Mouse (Mus musculus) left cerebral cortex, adult 2 months (tissue): ENCODE data around the gene Reps2. TPM values are rescaled to one million over a fixed set of nuclear protein-coding genes. Genes with fewer than 3 reads are reported as not detected.

Experiments
- DNase-seq, 2 experiments: peaks; one replicate each; pipeline ENCODE4 v3.0.0; 2021 to 2022; ENCODE audit warnings: low spot score in 2 of 2, mixed read lengths in 1 of 2; ENCODE audit errors: extremely low spot score in 1 of 2
- H3K27ac ChIP-seq: fragments of 200-600 bp; 2 replicates; pipeline ENCODE4 v1.8.1; 2022
- H3K4me3 ChIP-seq: fragments of 200-600 bp; 2 replicates; pipeline ENCODE4 v1.8.1; 2022
- CTCF ChIP-seq: fragments of 200-600 bp; IDR thresholded peaks from 2 replicates; pipeline ENCODE4 v1.8.1; 2022; ENCODE audit warnings: antibody characterized with exemption, mild to moderate bottlenecking, moderate library complexity
- intact Hi-C: fragments of 180-260 bp; cut with DNase I; formaldehyde crosslinking; loops from one replicate; pipeline ENCODE4 v1.15.1; 2025
- total RNA-seq, 2 experiments: library from RNA; stranded (reverse); gene quantifications; 2 replicates each; pipeline ENCODE4 v1.2.3; 2021

Gene Reps2
- total RNA-seq, 2 experiments from 2014 or later, result 147 to 153 TPM

DNA sequence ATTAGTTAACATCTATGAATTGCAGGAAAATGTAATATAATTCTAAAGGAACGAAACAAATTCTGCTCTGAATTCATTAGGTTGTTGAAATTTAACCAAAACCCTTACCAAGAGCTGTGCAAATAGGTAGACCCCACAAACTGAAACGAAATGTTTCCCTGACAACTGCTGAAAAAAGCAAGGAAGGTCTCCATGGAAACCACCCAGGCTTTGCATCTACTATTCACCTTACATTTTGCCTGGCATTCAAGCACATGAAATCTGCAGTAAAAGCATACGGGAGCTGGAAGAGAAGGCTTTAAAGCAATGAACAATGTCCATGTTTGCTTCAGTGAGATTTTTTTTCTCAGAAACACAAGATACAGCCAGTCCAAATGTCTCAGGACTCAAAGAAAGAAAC is 59.1 kb downstream of the Reps2 start:
- no peak for DNase-seq
- no peak for TF ChIP-seq CTCF
- no peak overlapping the region for H3K4me3 ChIP-seq
- peak overlapping the region; percentile 61; the same call in 1 of the 2 replicates for H3K27ac ChIP-seq
- intact Hi-C loops, result no loop called here

DNA sequence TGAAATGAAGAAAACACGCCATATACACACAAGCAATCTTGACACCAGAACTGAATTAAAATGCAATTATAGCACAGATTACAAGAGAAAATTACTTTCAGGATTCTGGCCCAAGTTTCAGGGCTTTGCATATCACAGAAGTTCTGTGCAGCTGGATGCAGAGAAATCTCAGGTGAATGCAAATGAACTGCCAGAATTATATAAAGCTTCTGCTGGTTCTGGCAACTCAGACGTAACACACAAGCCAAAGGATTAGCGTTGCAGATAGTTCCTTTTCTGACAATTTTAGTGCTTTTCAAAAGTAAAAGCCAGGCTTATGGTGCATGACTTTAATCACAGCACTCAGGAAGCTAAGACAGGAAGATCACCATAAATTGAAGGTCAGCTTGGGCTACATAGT is 62.9 kb downstream of the Reps2 start:
- intact Hi-C loops, result no loop called here
- H3K27ac ChIP-seq, result no peak overlapping the region
- no peak for TF ChIP-seq CTCF
- DNase-seq, result no peak
- H3K4me3 ChIP-seq, result no peak overlapping the region

DNA sequence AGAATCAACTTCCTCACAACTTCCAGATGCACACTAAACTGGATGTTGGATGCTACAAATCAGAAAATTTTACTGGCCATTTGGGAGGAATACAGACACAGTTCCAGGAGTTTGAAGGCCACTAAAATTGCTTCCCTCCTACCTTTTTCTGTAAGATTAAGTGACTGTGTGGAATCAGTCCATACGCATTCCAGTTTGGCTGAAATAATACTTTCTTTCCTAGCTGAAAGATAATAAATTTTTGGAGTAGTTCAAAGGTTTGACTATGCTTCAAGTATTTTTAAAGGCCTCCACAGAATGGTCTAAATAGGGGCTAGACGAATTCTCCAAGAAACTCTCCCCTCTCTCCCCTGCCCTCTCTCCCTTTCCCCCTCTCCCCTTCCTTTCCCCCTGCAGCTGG is 75.0 kb downstream of the Reps2 start:
- DNase-seq, result no peak
- no peak for TF ChIP-seq CTCF

DNA sequence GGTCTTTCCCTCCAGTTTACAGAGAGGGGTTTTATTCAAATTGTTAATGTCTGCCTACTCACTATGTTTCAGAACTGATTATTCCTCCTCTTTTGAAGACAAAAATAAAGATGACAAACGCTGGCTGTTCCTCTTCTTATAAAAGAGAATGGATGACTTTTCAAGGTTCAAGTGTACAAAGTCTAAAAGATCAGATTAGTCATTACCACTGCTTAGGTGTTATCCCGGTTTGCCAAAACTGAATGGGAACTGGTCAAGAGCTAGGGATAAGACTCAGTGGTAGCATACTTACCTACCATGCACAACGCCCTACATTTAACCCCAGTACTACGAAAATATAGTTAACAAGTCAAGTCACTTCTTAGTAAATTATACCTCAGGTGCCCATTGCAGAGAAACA is 77.9 kb downstream of the Reps2 start:
- Histone ChIP-seq H3K4me3 (no peak overlapping the region), H3K27ac (no peak overlapping the region; the same call in 1 of the 2 replicates)
- intact Hi-C loops, result no loop called here

More for the DNA sequence above, 75.0 kb downstream of the Reps2 start:
- Histone ChIP-seq H3K4me3 (no peak overlapping the region), H3K27ac (no peak overlapping the region)
- intact Hi-C loops, result no loop called here

DNA sequence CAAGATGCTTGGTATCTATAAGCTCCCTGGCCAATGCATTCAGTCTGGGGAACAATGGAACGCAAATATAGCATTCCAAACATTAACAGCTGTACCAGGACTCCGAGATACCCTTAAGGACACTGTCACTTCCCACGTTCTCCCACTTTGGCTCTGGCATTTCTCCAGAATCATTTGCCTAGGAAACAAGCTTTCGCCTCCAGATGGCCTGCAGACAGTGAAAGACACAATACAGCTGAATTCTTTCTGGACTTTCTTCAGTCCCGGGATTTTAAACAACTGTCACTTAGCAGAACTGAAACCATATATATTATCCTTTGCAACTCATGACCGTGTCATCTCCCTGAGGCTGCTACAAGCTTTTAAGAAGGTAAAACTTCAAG is 87.0 kb downstream of the Reps2 start:
- Histone ChIP-seq H3K27ac (peak overlapping the region; percentile 55; the same call in 1 of the 2 replicates), H3K4me3 (no peak overlapping the region)
- TF ChIP-seq CTCF, result no peak
- intact Hi-C loops, result loop anchor here (2.0 kb wide), 1 partner anchor 30 kb away; no protein-coding TSS in a partner anchor
- no peak for DNase-seq

More for the DNA sequence above, 77.9 kb downstream of the Reps2 start:
- no peak for DNase-seq
- no peak for TF ChIP-seq CTCF

DNA sequence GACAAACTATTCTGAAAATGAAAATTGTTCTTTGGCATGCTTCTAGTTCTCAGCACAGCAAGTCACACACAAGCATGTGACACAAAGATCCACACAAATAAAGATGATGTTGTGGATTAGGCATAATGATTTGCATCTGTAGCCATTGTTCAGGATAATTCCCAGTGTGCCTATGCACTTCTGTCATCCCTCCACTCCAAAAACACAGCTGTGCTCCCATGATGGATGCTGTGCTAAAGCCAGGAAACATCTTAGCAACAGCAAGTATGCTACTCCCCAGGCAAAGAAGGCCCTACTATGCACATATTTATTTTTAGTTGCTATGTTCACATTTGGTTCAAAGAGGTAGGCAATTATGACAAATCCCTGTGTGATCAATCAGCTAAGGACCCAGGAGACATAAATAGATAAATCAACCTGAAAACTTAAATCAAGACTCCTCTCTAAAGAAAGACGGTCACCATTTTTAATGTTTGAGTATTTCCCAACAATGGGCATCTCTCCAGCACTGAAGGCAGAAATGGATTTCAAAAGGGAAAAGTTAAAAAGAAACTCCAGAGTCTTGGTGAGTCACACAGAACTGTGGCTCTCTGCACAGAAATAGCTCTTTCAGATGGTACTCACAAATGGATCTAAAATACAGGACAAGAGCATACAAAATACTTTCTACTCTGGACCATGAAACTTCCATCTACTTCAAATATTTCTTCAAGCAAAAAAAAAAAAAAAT is 87.6 kb downstream of the Reps2 start:
- DNase-seq, result no peak
- intact Hi-C loops, result loop anchor here (2.0 kb wide), 1 partner anchor 29 kb away; no protein-coding TSS in a partner anchor
- peak overlapping the region; percentile 40; the same call in 1 of the 2 replicates for H3K27ac ChIP-seq

DNA sequence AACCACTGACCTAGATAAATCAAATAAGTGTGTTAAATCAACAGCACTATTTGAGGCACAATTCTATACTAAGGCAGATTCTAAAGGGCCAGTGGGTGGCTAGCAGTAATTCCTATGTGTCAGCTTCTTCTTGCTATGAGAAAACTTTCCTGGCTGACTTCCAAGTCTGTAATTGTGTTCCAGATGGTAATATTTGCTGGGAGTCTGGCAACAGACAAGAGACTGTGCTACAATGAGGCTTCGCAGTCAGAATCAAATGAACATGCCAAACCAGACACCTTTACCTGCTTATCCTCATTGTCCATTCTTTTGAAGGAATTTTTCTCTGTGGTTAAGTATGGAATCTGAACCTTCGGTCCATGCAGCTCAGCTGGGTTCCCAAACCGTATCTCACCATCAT is 88.9 kb downstream of the Reps2 start:
- no peak overlapping the region; the same call in 1 of the 2 replicates for H3K27ac ChIP-seq

More for the DNA sequence above, 87.6 kb downstream of the Reps2 start:
- no peak for TF ChIP-seq CTCF
- no peak overlapping the region for H3K4me3 ChIP-seq

DNA sequence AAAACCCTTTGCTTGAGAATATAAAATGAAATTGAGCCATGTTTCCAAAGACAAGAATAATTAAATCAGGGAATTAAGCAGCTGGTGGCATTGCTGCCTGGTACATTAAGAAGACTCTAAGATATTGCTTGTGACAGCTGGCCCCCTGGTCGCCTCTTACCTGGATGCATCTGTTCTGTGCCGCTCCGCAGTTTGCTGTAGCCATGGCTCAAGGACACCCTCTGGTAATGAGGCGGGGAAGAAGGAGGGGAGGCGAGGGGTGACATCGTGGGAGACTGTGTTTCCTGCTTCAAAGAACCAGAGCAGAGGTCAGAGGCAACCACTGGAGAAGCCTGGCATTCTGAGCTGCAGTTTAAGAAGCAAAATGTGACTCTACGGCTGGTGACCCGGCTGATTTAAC is 91.1 kb downstream of the Reps2 start:
- no peak for DNase-seq
- TF ChIP-seq CTCF, result no peak
- intact Hi-C loops, result loop anchor here (5.0 kb wide), 1 partner anchor 90 kb away; the partner anchor contains the start of gene Reps2
- no peak overlapping the region; the same call in 1 of the 2 replicates for H3K27ac ChIP-seq
- H3K4me3 ChIP-seq, result no peak overlapping the region

More for the DNA sequence above, 88.9 kb downstream of the Reps2 start:
- H3K4me3 ChIP-seq, result no peak overlapping the region
- TF ChIP-seq CTCF, result no peak
- DNase-seq, result no peak
- intact Hi-C loops, result loop anchor here (5.0 kb wide), 1 partner anchor 88 kb away; the partner anchor contains the start of gene Reps2

DNA sequence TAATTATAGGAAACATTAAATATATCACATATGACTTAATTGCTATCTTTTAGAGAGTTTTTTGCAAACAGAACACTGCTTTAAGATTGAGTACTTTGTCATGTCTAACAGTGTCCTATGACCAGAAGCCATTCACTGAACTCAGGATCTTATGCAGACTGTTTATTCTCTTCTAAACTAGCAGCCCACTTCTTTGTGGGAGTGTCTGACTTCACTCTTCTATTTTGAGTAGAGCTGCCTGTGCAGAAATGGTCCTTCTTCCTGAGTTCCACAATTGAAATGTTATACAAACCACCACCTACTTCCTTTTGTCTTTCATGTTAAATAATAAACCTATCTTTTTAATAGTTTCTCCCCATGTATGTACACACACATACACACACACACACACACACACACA is 98.4 kb downstream of the Reps2 start:
- H3K27ac ChIP-seq, result peak overlapping the region; percentile 32; the same call in 1 of the 2 replicates
- no peak for DNase-seq
- no peak overlapping the region for H3K4me3 ChIP-seq
- intact Hi-C loops, result no loop called here
- TF ChIP-seq CTCF, result no peak

DNA sequence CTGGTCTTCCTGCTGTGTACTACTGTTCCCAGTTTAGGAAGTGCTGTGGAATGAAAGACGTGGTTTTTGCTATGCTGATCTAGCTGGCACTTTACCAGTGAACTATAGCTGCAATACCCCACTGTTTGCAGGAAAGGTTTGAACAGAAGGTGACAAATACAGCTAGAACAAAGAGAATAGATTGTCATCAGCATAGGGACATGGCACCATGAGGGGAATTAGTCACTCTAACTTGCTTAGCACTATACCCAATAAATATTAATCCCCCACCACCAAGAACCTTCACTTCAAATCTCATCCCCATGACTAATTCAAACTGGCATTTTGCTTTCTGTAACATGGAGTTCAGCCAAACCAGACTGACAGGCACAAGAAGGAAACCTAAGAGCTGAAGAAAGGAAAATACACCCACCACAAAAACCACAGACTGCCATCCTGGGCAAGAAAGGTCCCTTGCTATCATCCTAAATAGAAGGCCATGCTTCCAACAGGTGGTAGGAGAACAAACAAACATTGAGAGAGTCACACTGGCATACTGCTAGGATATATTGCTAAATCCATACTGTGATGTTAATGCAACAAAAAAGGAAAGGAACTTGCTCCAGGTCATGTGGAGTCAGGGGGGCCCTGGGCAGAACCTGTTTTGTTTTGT is 100.7 kb downstream of the Reps2 start:
- no peak for TF ChIP-seq CTCF
- H3K27ac ChIP-seq, result no peak overlapping the region
- DNase-seq, result no peak
- H3K4me3 ChIP-seq, result no peak overlapping the region
- intact Hi-C loops, result no loop called here

DNA sequence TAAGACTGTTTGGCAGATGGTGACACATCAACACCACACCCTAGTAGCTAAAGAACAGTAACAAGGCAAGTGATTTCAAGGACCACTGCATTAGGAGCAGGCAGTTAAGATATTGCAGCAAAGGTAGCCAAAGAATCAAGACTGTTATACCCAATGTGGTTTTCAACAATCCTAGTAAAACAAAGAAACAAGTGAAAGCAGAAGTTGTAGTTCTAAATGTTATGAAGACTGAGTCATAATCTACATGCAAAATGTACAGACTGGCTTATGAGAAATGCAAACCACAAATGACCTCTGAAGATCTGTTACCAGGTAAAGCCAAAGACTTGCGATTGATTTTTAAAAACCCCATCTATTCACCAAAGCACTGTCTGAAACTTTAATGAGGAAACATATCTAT is 101.5 kb downstream of the Reps2 start:
- DNase-seq, result no peak
- no peak overlapping the region for H3K27ac ChIP-seq
- no peak for TF ChIP-seq CTCF
- H3K4me3 ChIP-seq, result no peak overlapping the region
- intact Hi-C loops, result no loop called here

DNA sequence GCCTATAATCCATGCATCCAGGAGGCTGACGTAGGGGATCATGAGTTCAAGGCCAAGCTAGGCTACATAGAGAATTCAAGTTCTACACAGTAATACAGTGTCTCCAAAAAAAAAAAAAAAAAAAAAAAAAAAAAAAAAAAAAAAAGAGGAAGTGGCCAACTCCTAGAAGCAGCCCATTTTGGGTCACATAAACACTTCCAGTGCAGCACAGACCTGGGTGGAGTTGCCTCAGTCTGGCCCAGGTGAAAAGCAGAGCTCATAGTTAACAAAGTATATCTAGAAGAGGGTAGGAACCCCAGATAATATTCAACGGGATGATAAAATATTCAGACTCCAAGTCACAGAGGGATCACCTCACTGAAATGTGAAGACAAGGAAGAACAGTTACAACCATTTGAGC is 112.4 kb downstream of the Reps2 start:
- DNase-seq, result no peak
- H3K4me3 ChIP-seq, result no peak overlapping the region
- intact Hi-C loops, result no loop called here

More for the DNA sequence above, 112.4 kb downstream of the Reps2 start:
- no peak for TF ChIP-seq CTCF
- no peak overlapping the region for H3K27ac ChIP-seq
